Mouse (Mus musculus) midbrain, embryonic 14.5 days (tissue): ENCODE data around the gene Carns1. TPM values are rescaled to one million over a fixed set of nuclear protein-coding genes. Genes with fewer than 3 reads are reported as not detected.

Experiments used
- ATAC-seq: fragments of 200-750 bp; cut with Nextera tagmentation; 2 replicates; pipeline ENCODE4 v1.8.0; 2017; ENCODE audit warnings: moderate number of reproducible peaks, moderate library complexity; ENCODE audit not compliant: low FRiP score, low TSS enrichment
- DNase-seq: peaks from one replicate; pipeline ENCODE4 v3.0.0-alpha.2; 2015
- H3K27ac ChIP-seq: fragments of 300-500 bp; sonication (generic); replicated peaks from 2 replicates; pipeline ENCODE4 v1.5.1; 2014; ENCODE audit warnings: mild to moderate bottlenecking, low read depth, low read length, moderate library complexity
- H3K27me3 ChIP-seq: fragments of 300-500 bp; sonication (generic); 2 replicates; pipeline ENCODE4 v1.6.1; 2014; ENCODE audit warnings: low read length, control low read depth, mixed read lengths; ENCODE audit not compliant: control insufficient read depth, insufficient read depth
- H3K36me3 ChIP-seq: fragments of 300-500 bp; sonication (generic); 2 replicates; pipeline ENCODE4 v1.6.1; 2014; ENCODE audit warnings: low read length, control low read depth; ENCODE audit not compliant: control insufficient read depth, insufficient read depth
- H3K4me1 ChIP-seq: fragments of 300-500 bp; sonication (generic); 2 replicates; pipeline ENCODE4 v1.6.1; 2014; ENCODE audit warnings: mild to moderate bottlenecking, antibody characterized with exemption, low read length, control low read depth; ENCODE audit not compliant: control insufficient read depth, insufficient read depth
- H3K4me2 ChIP-seq: fragments of 300-500 bp; sonication (generic); 2 replicates; pipeline ENCODE4 v1.6.1; 2014; ENCODE audit warnings: mild to moderate bottlenecking, low read length, moderate library complexity
- H3K4me3 ChIP-seq: fragments of 300-500 bp; sonication (generic); replicated peaks from 2 replicates; pipeline ENCODE4 v1.5.1; 2014; ENCODE audit warnings: low read depth, low read length
- H3K9ac ChIP-seq: fragments of 300-500 bp; sonication (generic); replicated peaks from 2 replicates; pipeline ENCODE4 v1.6.1; 2014; ENCODE audit warnings: mild to moderate bottlenecking, low read length, moderate library complexity
- H3K9me3 ChIP-seq: fragments of 300-500 bp; sonication (generic); 2 replicates; pipeline ENCODE4 v1.6.1; 2016; ENCODE audit warnings: low read length, control low read depth, mixed read lengths; ENCODE audit not compliant: control insufficient read depth
- WGBS: fragments of 180-500 bp; shearing (Covaris S2); extraction: QIAGEN DNeasy Blood & Tissue Kit; methylation state at CpG from one replicate; pipeline ENCODE4 v1.1.7; 2014; 5-methylcytosine and 5-hydroxymethylcytosine counted together
- polyA plus RNA-seq: library from polyadenylated mRNA; unstranded; fragments of >200 nt; fragmentation: Nextera tagmentation; extraction: Ambion mirVana; gene quantifications from 2 replicates; pipeline ENCODE4 v1.2.1, GENCODE M21; 2014

The Carns1 gene
- polyA plus RNA-seq, 1 experiment from 2014 or later, result 6.0 TPM

- WGBS, result 61% methylated on average over 12 of the region's 12 CpGs
- ATAC-seq (no peak), DNase-seq (no peak)
- no peak overlapping the region for H3K4me2 ChIP-seq
- no peak overlapping the region for H3K27ac ChIP-seq
- 0 out of 2 replicates have a peak, but pooled peaks cover 4% of the 10 kb centered on the region for H3K9me3 ChIP-seq
- H3K4me3 ChIP-seq, result no peak overlapping the region
- H3K36me3 ChIP-seq, result peaks cover 15% of the 10 kb centered on the region
- H3K4me1 ChIP-seq, result peaks cover 15% of the 10 kb centered on the region; the same call in 1 of the 2 replicates
- no peak overlapping the region for H3K9ac ChIP-seq
- no peaks in the 10 kb centered on the region for H3K27me3 ChIP-seq
Measured at GRCm38 (mm10) chr19:4146366-4147021, 28.8 kb downstream of the Carns1 start.

GRCm38 (mm10) chr19:4145936-4146335 lies 29.3 kb downstream of the Carns1 start:
- ATAC-seq (no peak), DNase-seq (no peak)
- Histone ChIP-seq H3K27ac (no peak overlapping the region), H3K36me3 (peaks cover 11% of the 10 kb centered on the region), H3K4me3 (no peak overlapping the region), H3K27me3 (no peaks in the 10 kb centered on the region), H3K9ac (no peak overlapping the region), H3K4me2 (no peak overlapping the region), H3K4me1 (peaks cover 15% of the 10 kb centered on the region; the same call in 1 of the 2 replicates), H3K9me3 (0 out of 2 replicates have a peak, but pooled peaks cover 4% of the 10 kb centered on the region)
- 75% methylated on average over 5 of the region's 5 CpGs for whole genome bisulfite sequencing

GRCm38 (mm10) chr19:4144550-4145498 lies 30.5 kb downstream of the Carns1 start:
- Histone ChIP-seq H3K4me1 (peaks cover 15% of the 10 kb centered on the region; the same call in 1 of the 2 replicates), H3K9ac (no peak overlapping the region), H3K36me3 (no peaks in the 10 kb centered on the region; the same call in 1 of the 2 replicates), H3K9me3 (0 out of 2 replicates have a peak, but pooled peaks cover 4% of the 10 kb centered on the region), H3K27ac (no peak overlapping the region), H3K4me3 (no peak overlapping the region), H3K4me2 (no peak overlapping the region), H3K27me3 (no peaks in the 10 kb centered on the region)
- DNase-seq, result no peak
- 86% methylated on average over 16 of the region's 16 CpGs for WGBS
- no peak for ATAC-seq

DNA sequence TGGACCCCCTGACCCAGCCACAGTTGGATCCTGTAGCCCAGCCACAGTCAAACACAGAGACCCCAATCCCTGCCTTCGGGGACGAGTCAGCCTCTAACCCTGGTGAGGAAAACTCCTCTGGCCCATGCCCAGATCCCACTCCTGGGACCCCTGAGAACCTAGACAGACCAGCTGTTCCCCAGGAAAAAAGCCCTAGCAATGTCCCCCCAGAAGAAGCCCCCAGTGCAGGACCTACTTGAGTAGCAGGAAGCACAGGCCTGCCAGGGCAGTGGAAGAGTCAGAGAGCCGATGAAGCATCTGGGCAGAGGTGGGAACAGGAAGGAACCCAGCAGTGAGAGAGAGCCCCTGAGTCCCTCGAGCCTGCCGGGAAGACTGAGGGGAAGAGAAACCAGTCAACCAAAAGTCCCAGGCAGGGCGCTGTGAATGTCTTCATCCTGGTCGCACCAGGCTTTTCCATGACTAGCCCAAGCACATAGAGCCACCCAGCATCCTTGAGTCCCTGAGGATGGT lies 31.5 kb downstream of the Carns1 start, which contains the start of gene Cabp4:
Gene Cabp4 (minus strand): TSS at position 275 of the 510 bp plus-strand sequence.
- DNase-seq (no peak), ATAC-seq (no peak)
- Histone ChIP-seq H3K27me3 (no peaks in the 10 kb centered on the region), H3K9ac (no peak within 1 kb of the TSS), H3K4me2 (no peak within 1 kb of the TSS), H3K4me1 (peaks cover 12% of the 10 kb centered on the region; the same call in 1 of the 2 replicates), H3K4me3 (no peak within 1 kb of the TSS), H3K9me3 (0 out of 2 replicates have a peak, but pooled peaks cover 4% of the 10 kb centered on the region), H3K27ac (no peak within 1 kb of the TSS), H3K36me3 (no peaks in the 10 kb centered on the region)
- WGBS, result 88% methylated on average over 7 of the region's 7 CpGs

GRCm38 (mm10) chr19:4142416-4143173 lies 32.7 kb downstream of the Carns1 start:
- Histone ChIP-seq H3K27ac (no peak overlapping the region), H3K36me3 (no peaks in the 10 kb centered on the region), H3K9ac (no peak overlapping the region), H3K9me3 (0 out of 2 replicates have a peak, but pooled peaks cover 4% of the 10 kb centered on the region), H3K4me2 (no peak overlapping the region), H3K27me3 (no peaks in the 10 kb centered on the region), H3K4me3 (no peak overlapping the region), H3K4me1 (0 out of 2 replicates have a peak, but pooled peaks cover 7% of the 10 kb centered on the region)
- DNase-seq, result no peak
- ATAC-seq, result no peak
- whole genome bisulfite sequencing, result 91% methylated on average over 18 of the region's 18 CpGs

- H3K4me3 ChIP-seq, result no peak overlapping the region
- DNase-seq, result no peak
- H3K27me3 ChIP-seq, result no peaks in the 10 kb centered on the region
- WGBS, result 76% methylated on average over 6 of the region's 6 CpGs
- no peak overlapping the region for H3K9ac ChIP-seq
- no peaks in the 10 kb centered on the region for H3K36me3 ChIP-seq
- H3K4me1 ChIP-seq, result 0 out of 2 replicates have a peak, but pooled peaks cover 6% of the 10 kb centered on the region
- H3K27ac ChIP-seq, result no peak overlapping the region
- no peak overlapping the region for H3K4me2 ChIP-seq
- no peak for ATAC-seq
- H3K9me3 ChIP-seq, result no peaks in the 10 kb centered on the region
Measured at GRCm38 (mm10) chr19:4140147-4140546, 35.1 kb downstream of the Carns1 start.

GRCm38 (mm10) chr19:4139446-4139845 lies 35.8 kb downstream of the Carns1 start, which contains the start of gene Gpr152:
Gene Gpr152, plus strand, starts transcription at chr19:4139787.
- H3K27ac ChIP-seq, result no peak within 1 kb of the TSS
- H3K4me2 ChIP-seq, result no peak within 1 kb of the TSS
- ATAC-seq, result no peak
- no peak for DNase-seq
- 0 out of 2 replicates have a peak, but pooled peaks cover 6% of the 10 kb centered on the region for H3K4me1 ChIP-seq
- no peaks in the 10 kb centered on the region for H3K27me3 ChIP-seq
- no peaks in the 10 kb centered on the region for H3K9me3 ChIP-seq
- H3K4me3 ChIP-seq, result no peak within 1 kb of the TSS
- 37% methylated on average over 2 of the region's 2 CpGs for WGBS
- no peak within 1 kb of the TSS for H3K9ac ChIP-seq
- H3K36me3 ChIP-seq, result no peaks in the 10 kb centered on the region

- H3K9me3 ChIP-seq, result no peaks in the 10 kb centered on the region
- no peak overlapping the region for H3K9ac ChIP-seq
- no peak for ATAC-seq
- 0 out of 2 replicates have a peak, but pooled peaks cover 6% of the 10 kb centered on the region for H3K4me1 ChIP-seq
- H3K27ac ChIP-seq, result no peak overlapping the region
- H3K27me3 ChIP-seq, result no peaks in the 10 kb centered on the region
- no peak overlapping the region for H3K4me3 ChIP-seq
- peaks cover 6% of the 10 kb centered on the region for H3K36me3 ChIP-seq
- DNase-seq, result no peak
- H3K4me2 ChIP-seq, result no peak overlapping the region
- WGBS, result 77% methylated on average over 5 of the region's 5 CpGs
Measured at GRCm38 (mm10) chr19:4137913-4138312, 37.4 kb downstream of the Carns1 start.
